Mouse (Mus musculus) monocyte, adult 59 days (primary cell): ENCODE measurements around the gene Raver1. TPM values are rescaled to one million over a fixed set of nuclear protein-coding genes. Genes with fewer than 3 reads are reported as not detected.

Experiments used
- total RNA-seq, 2 experiments: library from RNA; stranded (reverse); gene quantifications; one replicate each; pipeline ENCODE4 v1.2.4; 2023

Raver1 gene
- total RNA-seq, result 10 to 100 TPM; 63.3 to 65.2 TPM

GRCm38 (mm10) chr9:21091707-21092320 is at the start of gene Raver1, which contains the start of gene Gm38431:
TSS of gene Raver1 (minus strand) at chr9:21092008.
TSS of gene Gm38431 (minus strand) at chr9:21091997.

GRCm38 (mm10) chr9:21131059-21131956 is 39.5 kb upstream of the Raver1 start, which contains the start of gene Tyk2:
TSS of gene Tyk2 (minus strand) at chr9:21131243.

DNA sequence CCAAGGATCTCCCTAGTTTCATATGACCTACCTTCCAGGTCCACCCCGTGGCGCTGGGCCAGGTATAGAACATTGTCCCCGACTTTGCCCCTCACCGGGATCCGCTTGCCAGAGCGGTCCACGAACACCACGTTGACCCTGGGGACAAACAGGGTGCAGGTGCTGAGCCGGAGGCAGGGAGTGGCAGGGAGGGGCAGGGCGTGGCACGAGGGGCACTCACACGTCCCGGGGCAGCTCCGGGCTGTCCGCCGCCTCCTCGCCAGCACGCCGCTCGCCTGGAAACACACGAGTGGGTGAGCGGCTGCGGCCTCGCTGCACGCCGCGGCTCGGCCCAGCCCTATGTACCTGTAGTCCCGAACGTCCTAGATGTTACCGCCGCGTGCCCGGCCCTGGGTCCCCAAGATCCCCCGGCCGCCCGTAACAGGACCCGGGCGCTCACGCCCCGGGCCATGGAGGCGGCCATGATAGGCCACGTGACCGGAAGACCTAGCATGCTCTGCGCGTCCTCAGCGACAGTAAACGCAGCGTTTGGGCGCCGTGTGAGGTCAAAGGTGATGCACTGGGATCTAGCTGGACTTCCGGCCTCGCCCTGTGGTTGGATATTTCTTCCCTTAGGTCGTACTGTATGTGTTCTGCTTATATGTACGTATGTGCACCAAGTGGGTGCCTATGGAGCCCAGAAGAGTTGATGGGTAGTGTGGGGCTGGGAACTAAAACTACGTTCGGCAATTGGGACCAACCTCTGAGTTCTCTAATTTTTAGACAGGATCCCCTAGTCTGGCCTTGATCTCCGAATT is 18.6 kb downstream of the Raver1 start, which contains the start of the genes Gm49373 and Fdx1l:
Gene Gm49373, minus strand, starts transcription at position 53 of the 797 bp plus-strand sequence.
Gene Fdx1l, minus strand, starts transcription at position 571 of the 797 bp plus-strand sequence.

DNA sequence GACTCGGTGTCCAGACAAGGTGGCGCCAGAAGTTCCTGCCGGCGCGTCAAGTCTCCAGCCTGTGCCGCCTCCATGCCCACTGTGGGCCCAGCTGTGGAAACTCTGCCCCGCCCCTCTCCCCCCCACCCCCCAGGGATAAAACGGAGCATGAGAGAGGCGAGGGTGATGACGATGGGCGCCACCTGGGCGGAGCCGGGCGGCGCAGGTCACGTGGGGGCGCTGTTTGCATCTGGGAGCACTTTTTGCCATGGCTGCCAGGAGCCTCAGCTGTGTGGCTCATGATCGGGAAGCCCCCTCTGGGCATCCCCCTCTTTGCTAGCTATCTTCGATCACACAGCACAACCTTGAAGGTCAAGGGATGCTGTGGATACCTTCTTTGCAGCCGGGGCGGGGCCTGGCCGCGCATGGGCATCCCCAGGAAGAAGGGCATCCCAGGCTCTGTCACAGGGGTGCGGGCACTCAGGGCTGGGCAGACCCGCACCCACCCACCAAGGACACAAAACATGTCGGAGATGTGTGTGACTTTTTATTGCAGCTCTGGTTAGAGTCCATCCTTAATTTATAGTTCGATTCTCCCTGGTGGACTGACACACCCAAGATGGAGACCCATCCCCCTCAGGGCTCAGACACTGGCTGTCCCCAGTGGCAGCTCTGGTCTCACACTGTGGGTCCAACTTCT is 24.7 kb downstream of the Raver1 start, which contains the start of gene Zglp1:
Gene Zglp1, minus strand, starts transcription at position 88 of the 679 bp plus-strand sequence.

GRCm38 (mm10) chr9:21031896-21032351 is 59.9 kb downstream of the Raver1 start, which contains the start of gene Icam5:
TSS of gene Icam5 (plus strand) at chr9:21032073.

DNA sequence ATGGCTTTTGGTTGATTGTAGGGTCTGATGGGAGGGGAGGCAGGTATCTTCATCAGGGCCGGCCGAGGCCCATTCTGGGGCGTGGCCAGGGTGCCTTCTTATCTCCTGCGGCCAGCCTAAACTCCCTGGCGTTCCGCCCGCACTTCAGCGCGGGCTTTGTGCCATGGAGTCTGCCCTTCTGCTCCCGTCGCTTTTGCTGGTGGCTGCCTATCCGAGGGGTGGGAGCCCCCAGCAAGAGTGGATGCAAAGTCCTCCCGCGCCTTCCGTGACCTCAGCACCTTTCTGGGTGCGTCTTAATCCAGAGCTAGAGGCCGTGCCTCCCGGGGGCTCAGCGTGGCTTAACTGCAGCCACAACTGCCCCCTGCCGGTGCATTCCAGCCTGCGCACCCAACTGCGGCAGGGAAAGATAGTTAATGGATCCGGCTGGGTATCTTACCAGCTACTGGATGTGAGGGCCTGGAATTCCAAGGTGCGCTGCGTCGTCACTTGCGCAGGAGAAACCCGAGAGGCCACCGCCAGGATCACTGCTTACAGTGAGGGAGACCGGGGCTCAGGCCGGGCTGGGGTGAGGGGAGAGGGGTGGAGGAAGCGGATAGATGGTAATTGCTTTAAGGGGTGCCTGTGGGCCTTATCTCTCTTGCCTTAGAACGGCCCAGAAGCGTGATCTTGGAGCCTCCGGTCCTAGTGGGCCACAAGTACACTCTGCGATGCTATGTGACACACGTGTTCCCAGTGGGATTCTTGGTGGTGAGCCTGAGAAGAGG is 62.3 kb downstream of the Raver1 start, which contains the start of gene Icam4:
Gene Icam4, plus strand, starts transcription at position 83 of the 764 bp plus-strand sequence.

Other genes with a start within 250 kb of the Raver1 start
- gene A230050P20Rik, start 223.4 kb downstream of the Raver1 start, total RNA-seq, result 10 to 100 TPM; 17.2 to 19.6 TPM
- 1 to 10 TPM in 1 of 2 experiments, under 1 TPM in 1; 0.88 to 1.1 TPM for gene Angptl6, start 212.3 kb downstream of the Raver1 start, total RNA-seq
- gene Ppan, start 203.8 kb downstream of the Raver1 start, total RNA-seq, result 10 to 100 TPM; 40.2 to 45.5 TPM
- gene Eif3g, start 193.4 kb downstream of the Raver1 start, total RNA-seq, result 100 to 1,000 TPM; 118 to 121 TPM
- gene Dnmt1, start 132.1 kb downstream of the Raver1 start, total RNA-seq, result 10 to 100 TPM; 33.0 to 34.9 TPM
- gene S1pr2, start 115.2 kb downstream of the Raver1 start, total RNA-seq, result 10 to 100 TPM; 13.7 to 15.0 TPM
- gene Mrpl4, start 89.3 kb downstream of the Raver1 start, total RNA-seq, result 10 to 100 TPM; 55.9 to 65.5 TPM
- gene Icam1, start 76.0 kb downstream of the Raver1 start, total RNA-seq, result 100 to 1,000 TPM; 170 to 179 TPM
- gene Icam4, start 62.6 kb downstream of the Raver1 start, total RNA-seq, result 1 to 10 TPM; 1.8 to 3.4 TPM
- under 1 TPM; 0.33 to 0.47 TPM for gene Icam5, start 59.9 kb downstream of the Raver1 start, total RNA-seq
- gene Zglp1, start 24.9 kb downstream of the Raver1 start, total RNA-seq, result 1 to 10 TPM in 1 of 2 experiments, not detected in 1; 1.0 TPM
- gene Gm49373, start 18.9 kb downstream of the Raver1 start, total RNA-seq, result under 1 TPM in 1 of 2 experiments, not detected in 1; 0.52 TPM
- gene Fdx1l, start 18.4 kb downstream of the Raver1 start, total RNA-seq, result 10 to 100 TPM; 20.9 to 22.5 TPM
- gene Gm38431, start within 50 bp of the Raver1 start, total RNA-seq, result 1 to 10 TPM; 2.8 to 5.1 TPM
- 10 to 100 TPM; 89.4 to 95.2 TPM for gene Tyk2, start 39.2 kb upstream of the Raver1 start, total RNA-seq
- 100 to 1,000 TPM; 116 to 128 TPM for gene Cdc37, start 58.0 kb upstream of the Raver1 start, total RNA-seq
- 1 to 10 TPM; 9.0 to 9.6 TPM for gene Pde4a, start 73.7 kb upstream of the Raver1 start, total RNA-seq
- gene Keap1, start 147.4 kb upstream of the Raver1 start, total RNA-seq, result 10 to 100 TPM; 28.1 TPM
- 10 to 100 TPM; 61.9 to 82.6 TPM for gene S1pr5, start 156.4 kb upstream of the Raver1 start, total RNA-seq
- 10 to 100 TPM; 52.4 to 53.1 TPM for gene Atg4d, start 173.3 kb upstream of the Raver1 start, total RNA-seq
- gene Kri1, start 196.0 kb upstream of the Raver1 start, total RNA-seq, result 10 to 100 TPM; 94.5 to 96.4 TPM
- gene Cdkn2d, start 199.4 kb upstream of the Raver1 start, total RNA-seq, result 10 to 100 TPM; 43.1 to 53.2 TPM
- 1 to 10 TPM in 1 of 2 experiments, under 1 TPM in 1; 0.76 to 1.2 TPM for gene Ap1m2, start 220.3 kb upstream of the Raver1 start, total RNA-seq
- 100 to 1,000 TPM; 393 to 396 TPM for gene Slc44a2, start 228.7 kb upstream of the Raver1 start, total RNA-seq